Mouse (Mus musculus): ENCODE measurements around the gene Card14. TPM values are rescaled to one million over a fixed set of nuclear protein-coding genes. Genes with fewer than 3 reads are reported as not detected.

The Card14 gene
- polyA plus RNA-seq, 1 experiment, result not detected

GRCm38 (mm10) chr11:119362769-119363533 is 55.4 kb downstream of the Card14 start:
- TF ChIP-seq CTCF (IDR thresholded peaks at IDR 0.05; ENCODE audit: insufficient read depth, low read depth, low read length), result no peak
- TF ChIP-seq POLR2A (IDR thresholded peaks at IDR 0.05; ENCODE audit: insufficient read depth, low read depth, low read length), result no peak
- peak overlapping the region; percentile 8 for H3K4me3 ChIP-seq (ENCODE audit: insufficient read depth, low read depth, low read length)
- WGBS, result 28% methylated on average over 11 of the region's 11 CpGs

GRCm38 (mm10) chr11:119363534-119364145 is 56.1 kb downstream of the Card14 start:
- Histone ChIP-seq H3K27ac (ENCODE audit: insufficient read depth, low read depth, low read length) (no peak overlapping the region), H3K4me3 (ENCODE audit: insufficient read depth, low read depth, low read length) (peak overlapping the region; percentile 8), H3K4me1 (ENCODE audit: control insufficient read depth, insufficient read depth, low read length) (peaks cover 5% of the 10 kb centered on the region; the same call in 1 of the 2 replicates)
- TF ChIP-seq CTCF (IDR thresholded peaks at IDR 0.05; ENCODE audit: insufficient read depth, low read depth, low read length), result peak; percentile 74
- no peak for TF ChIP-seq POLR2A (IDR thresholded peaks at IDR 0.05; ENCODE audit: insufficient read depth, low read depth, low read length)
- 23% methylated on average over 11 of the region's 11 CpGs for WGBS

More at GRCm38 (mm10) chr11:119362769-119363533, 55.4 kb downstream of the Card14 start:
- Histone ChIP-seq H3K27ac (ENCODE audit: insufficient read depth, low read depth, low read length) (no peak overlapping the region), H3K4me1 (ENCODE audit: control insufficient read depth, insufficient read depth, low read length) (peaks cover 5% of the 10 kb centered on the region; the same call in 1 of the 2 replicates)

DNA sequence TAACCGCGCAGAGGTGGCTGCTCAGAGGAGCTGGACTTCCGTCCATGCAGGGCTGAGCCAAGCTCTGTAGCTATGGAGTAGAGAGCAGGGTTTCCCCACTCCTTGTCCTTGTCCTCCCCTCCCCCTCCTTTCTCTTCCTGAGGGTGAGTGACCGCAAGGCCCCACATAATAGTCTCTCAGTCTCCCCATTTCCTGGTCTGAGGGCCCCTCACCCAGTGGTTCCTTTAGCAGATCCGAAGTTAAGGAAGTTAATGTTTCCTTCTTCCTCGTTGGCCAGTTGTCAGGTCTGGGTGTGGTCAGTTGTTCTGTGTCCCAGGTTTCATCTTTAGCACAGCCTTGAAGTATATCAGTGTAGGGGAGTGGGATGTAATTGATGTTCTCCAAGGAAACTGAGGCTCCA is 67.9 kb downstream of the Card14 start:
- 89% methylated on average over 6 of the region's 6 CpGs for WGBS

DNA sequence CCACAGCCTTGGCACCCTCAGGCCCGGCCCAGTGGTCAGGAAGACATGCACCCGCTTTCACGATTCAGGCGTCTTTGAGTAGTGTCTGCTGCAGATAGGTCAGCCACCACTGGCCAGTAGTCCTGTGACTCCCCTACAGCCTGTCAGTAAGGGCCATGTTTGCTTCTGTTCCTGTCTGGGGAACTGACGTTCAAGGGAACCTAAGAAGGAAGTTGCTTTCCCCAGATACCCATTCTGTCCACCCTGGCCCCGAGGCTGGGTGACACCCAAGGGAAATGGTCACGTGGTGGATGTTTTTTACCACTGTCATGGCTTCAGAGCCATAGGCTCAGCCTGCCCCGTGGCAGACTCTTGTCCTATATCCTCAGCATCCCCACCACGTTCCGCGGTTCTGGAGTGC is 69.8 kb downstream of the Card14 start:
- 93% methylated on average over 11 of the region's 11 CpGs for WGBS
- TF ChIP-seq POLR2A (IDR thresholded peaks at IDR 0.05; ENCODE audit: insufficient read depth, low read depth, low read length) (no peak), CTCF (IDR thresholded peaks at IDR 0.05; ENCODE audit: insufficient read depth, low read depth, low read length) (no peak)
- H3K27ac ChIP-seq (ENCODE audit: insufficient read depth, low read depth, low read length), result no peak overlapping the region
- H3K4me3 ChIP-seq (ENCODE audit: insufficient read depth, low read depth, low read length), result no peak overlapping the region
- H3K4me1 ChIP-seq (ENCODE audit: control insufficient read depth, insufficient read depth, low read length), result no peaks in the 10 kb centered on the region

More for the DNA sequence above, 67.9 kb downstream of the Card14 start:
- Histone ChIP-seq H3K4me1 (ENCODE audit: control insufficient read depth, insufficient read depth, low read length) (no peaks in the 10 kb centered on the region), H3K27ac (ENCODE audit: insufficient read depth, low read depth, low read length) (no peak overlapping the region), H3K4me3 (ENCODE audit: insufficient read depth, low read depth, low read length) (no peak overlapping the region)
- TF ChIP-seq POLR2A (IDR thresholded peaks at IDR 0.05; ENCODE audit: insufficient read depth, low read depth, low read length) (no peak), CTCF (IDR thresholded peaks at IDR 0.05; ENCODE audit: insufficient read depth, low read depth, low read length) (no peak)

DNA sequence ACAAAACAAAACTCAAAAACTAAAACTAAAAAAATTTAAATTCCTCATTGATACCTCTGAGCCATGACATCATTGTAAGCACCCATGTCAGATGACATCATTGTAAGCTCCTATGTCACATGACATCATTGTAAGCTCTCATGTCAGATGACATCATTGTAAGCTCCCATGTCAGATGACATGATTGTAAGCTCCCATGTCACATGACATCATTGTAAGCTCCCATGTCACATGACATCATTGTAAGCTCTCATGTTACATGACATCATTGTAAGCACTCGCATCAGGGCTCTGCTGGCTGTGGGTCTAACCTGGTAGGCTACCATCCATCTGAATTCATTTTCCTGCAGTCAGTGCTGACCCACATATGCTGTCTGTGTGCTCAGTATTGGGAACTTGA is 71.0 kb downstream of the Card14 start:
- H3K4me3 ChIP-seq (ENCODE audit: insufficient read depth, low read depth, low read length), result no peak overlapping the region
- TF ChIP-seq POLR2A (IDR thresholded peaks at IDR 0.05; ENCODE audit: insufficient read depth, low read depth, low read length) (no peak), CTCF (IDR thresholded peaks at IDR 0.05; ENCODE audit: insufficient read depth, low read depth, low read length) (no peak)
- 93% methylated on average over 1 of the region's 1 CpGs for WGBS
- H3K4me1 ChIP-seq (ENCODE audit: control insufficient read depth, insufficient read depth, low read length), result no peaks in the 10 kb centered on the region
- no peak overlapping the region for H3K27ac ChIP-seq (ENCODE audit: insufficient read depth, low read depth, low read length)

GRCm38 (mm10) chr11:119381631-119382337 is 74.2 kb downstream of the Card14 start:
- WGBS, result 88% methylated on average over 9 of the region's 9 CpGs
- Histone ChIP-seq H3K4me3 (ENCODE audit: insufficient read depth, low read depth, low read length) (no peak overlapping the region), H3K4me1 (ENCODE audit: control insufficient read depth, insufficient read depth, low read length) (no peaks in the 10 kb centered on the region), H3K27ac (ENCODE audit: insufficient read depth, low read depth, low read length) (no peak overlapping the region)
- TF ChIP-seq CTCF (IDR thresholded peaks at IDR 0.05; ENCODE audit: insufficient read depth, low read depth, low read length) (no peak), POLR2A (IDR thresholded peaks at IDR 0.05; ENCODE audit: insufficient read depth, low read depth, low read length) (no peak)

- TF ChIP-seq CTCF (IDR thresholded peaks at IDR 0.05; ENCODE audit: insufficient read depth, low read depth, low read length) (no peak), POLR2A (IDR thresholded peaks at IDR 0.05; ENCODE audit: insufficient read depth, low read depth, low read length) (no peak)
- Histone ChIP-seq H3K27ac (ENCODE audit: insufficient read depth, low read depth, low read length) (no peak overlapping the region), H3K4me1 (ENCODE audit: control insufficient read depth, insufficient read depth, low read length) (no peaks in the 10 kb centered on the region), H3K4me3 (ENCODE audit: insufficient read depth, low read depth, low read length) (no peak overlapping the region)
- 79% methylated on average over 6 of the region's 6 CpGs for WGBS
These were observed 74.8 kb downstream of the Card14 start for GRCm38 (mm10) chr11:119382338-119382850.

GRCm38 (mm10) chr11:119384904-119385303 is 77.3 kb downstream of the Card14 start:
- TF ChIP-seq CTCF (IDR thresholded peaks at IDR 0.05; ENCODE audit: insufficient read depth, low read depth, low read length), result no peak
- TF ChIP-seq POLR2A (IDR thresholded peaks at IDR 0.05; ENCODE audit: insufficient read depth, low read depth, low read length), result no peak
- H3K4me3 ChIP-seq (ENCODE audit: insufficient read depth, low read depth, low read length), result no peak overlapping the region
- H3K27ac ChIP-seq (ENCODE audit: insufficient read depth, low read depth, low read length), result no peak overlapping the region
- H3K4me1 ChIP-seq (ENCODE audit: control insufficient read depth, insufficient read depth, low read length), result 0 out of 2 replicates have a peak, but pooled peaks cover 5% of the 10 kb centered on the region
- WGBS, result 81% methylated on average over 4 of the region's 4 CpGs

Measured in olfactory bulb, adult 2 months (tissue).